Mouse (Mus musculus): ENCODE data around the gene Nt5c3b.

Gene Nt5c3b

DNA sequence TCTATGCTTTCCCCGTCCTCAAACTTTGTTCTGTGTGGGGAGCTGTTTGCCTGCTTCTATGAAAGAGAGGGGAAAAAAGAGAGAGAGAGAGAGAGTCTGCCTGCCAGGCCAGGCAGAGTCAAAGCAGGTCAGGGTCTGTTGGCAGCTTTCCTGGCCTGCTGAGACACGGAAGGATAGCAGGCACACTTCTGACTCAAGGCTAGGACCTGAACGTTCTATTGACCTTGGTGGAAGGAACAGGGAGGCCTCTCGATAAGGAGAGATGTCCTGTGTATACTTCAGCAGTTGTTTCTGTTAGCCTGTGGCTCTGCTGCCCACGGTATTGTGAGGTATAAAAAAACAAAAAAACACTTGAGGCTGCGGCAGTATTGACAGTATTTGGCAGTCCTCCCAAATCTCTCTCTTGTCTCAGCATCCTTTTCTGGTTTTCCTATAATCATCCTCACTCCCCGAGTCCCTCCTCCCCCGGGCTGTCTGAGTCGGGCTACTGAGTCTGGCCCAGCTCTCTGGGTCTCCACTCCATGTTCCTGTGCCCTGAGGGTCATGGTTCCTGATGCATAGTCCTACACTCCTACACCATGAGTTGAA lies 12.9 kb downstream of the Nt5c3b start:
- DNase-seq (ENCODE audit: low spot score), result peak; percentile 80

- DNase-seq (ENCODE audit: low spot score), result no peak
Observed at GRCm38 (mm10) chr11:100426820-100427219, 14.8 kb downstream of the Nt5c3b start.

GRCm38 (mm10) chr11:100425851-100426250 lies 15.8 kb downstream of the Nt5c3b start:
- peak; percentile 83 for DNase-seq (ENCODE audit: low spot score)

DNA sequence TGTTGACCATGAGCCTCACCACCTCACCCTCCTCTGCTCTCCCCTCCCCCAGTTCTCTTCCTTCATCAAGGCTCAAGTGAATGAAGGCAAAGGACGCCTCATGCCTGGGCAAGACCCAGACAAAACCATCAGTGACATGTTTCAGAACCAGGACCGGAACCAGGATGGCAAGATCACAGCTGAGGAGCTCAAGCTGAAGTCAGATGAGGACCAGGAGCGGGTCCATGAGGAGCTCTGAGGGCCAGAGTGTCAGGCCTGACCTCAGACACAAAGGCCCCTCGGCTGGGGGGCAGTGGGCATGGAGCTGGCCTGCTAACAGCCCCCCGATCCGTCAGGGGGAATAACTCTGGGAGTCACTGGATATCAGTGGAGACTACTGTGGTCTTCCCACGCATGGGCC lies 17.8 kb downstream of the Nt5c3b start:
- DNase-seq (ENCODE audit: low spot score), result no peak

GRCm38 (mm10) chr11:100421537-100421936 lies 20.1 kb downstream of the Nt5c3b start:
- no peak for DNase-seq (ENCODE audit: low spot score)

DNA sequence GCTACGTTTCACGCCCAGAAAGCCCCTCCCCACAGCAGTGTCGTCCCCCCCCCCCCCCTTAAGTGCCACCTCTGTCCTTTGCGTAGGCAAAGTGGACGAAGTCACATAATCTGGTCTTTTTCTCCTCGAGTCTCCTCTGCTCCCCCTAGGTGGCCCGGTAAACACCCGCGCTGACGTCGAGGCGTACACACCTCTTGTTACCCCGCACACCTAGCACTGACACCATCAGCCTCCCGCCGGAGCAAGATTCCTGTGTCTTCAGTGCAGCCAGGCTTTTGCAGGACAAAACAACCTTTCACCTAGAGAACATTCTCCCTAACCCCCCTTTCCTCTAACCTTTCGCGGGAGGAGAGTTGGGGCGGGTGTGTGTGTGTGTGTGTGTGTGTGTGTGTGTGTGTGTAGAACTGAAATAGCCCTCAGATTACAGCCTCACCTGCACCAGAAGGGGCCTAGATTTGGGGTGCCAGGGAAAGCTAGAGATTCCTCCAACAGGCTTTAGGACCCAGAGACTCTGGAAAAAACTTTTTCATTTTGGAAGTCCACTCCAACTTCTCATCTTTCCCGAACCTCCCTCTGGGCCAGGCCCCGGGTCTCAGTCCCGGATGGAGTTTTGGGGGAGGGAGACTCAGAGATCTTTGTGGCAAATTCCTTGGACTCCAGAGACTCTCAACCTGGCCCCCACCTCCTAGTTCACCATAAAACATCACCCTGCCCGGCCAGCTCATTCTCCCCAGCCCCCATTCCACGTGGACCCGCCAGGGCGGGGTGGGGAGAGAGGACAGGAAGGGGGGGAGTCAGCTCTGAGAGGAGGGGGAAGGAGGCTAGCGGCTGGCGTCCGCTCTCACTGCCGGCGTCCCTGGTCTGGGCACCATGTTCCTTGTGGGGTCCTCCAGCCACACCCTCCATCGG lies 26.4 kb downstream of the Nt5c3b start, which contains the start of gene Fkbp10:
TSS of gene Fkbp10 (plus strand) at position 784 of the 909 bp plus-strand sequence.
- peak; percentile 78 for DNase-seq (ENCODE audit: low spot score)

DNA sequence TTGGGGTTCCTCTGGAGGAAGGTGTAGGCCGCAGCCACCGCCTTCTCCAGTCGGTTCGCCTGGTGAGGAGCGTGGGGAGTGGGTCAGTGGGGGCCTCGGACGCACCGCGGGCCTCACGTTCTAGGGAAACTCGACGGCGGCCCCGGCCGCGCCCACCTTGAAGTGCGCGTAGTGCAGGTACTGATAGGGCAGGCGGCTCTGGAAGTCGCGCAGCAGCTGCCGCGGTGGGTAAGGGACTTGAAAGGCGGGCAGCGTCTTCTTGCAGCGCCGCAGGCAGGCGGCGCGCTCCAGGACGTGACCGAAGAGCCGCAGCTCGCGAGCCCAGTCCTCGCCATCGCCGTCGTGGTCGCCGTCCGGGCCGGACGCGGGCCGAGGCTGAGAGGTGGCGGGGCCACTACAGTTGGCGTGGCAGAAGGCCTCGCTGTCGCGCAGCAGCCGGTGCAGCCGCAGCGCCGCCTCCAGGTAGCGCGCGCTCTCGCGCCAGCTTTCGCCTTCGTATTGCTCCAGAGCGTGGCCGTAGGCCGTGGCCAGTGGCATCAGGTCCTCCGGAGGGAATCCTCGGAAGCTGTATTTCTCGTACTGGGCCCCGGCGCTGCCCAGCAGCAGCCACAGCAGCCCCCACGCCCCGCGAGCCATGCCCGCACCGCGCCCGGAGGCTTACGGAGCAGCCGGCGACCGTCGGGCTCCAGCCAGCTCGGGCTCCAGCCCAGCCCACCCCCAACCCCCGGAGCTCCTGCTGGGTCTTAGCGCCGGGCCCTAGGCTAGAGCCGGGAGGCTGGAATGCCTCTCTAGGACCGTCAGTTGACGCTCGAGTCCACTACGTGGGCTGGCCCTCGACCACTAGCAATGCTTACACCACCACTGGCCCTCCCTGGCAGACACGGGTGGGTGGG lies 27.3 kb downstream of the Nt5c3b start, which contains the start of gene P3h4:
TSS of gene P3h4 (minus strand) at position 816 of the 893 bp plus-strand sequence.
- peak; percentile 87 for DNase-seq (ENCODE audit: low spot score)

DNA sequence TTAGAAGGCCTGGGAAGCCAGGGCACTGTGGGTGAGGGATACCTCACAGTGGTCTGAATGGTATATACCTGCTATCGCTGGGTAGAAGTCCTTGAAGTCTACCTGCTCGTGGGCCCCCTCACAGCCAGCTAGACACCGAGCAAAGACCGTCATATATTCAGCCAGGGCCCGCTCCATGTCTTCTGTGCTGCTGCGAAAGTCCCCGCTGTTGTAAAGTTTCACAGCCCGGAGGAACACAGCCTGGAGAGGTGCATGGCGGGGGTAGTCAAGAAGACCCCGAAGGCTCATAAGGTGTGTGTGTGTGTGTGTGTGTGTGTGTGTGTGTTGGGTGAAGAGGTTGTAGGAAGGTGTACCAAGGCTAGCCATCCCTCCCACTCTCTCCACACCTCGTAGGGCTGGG lies 28.1 kb downstream of the Nt5c3b start:
- DNase-seq (ENCODE audit: low spot score), result no peak

DNA sequence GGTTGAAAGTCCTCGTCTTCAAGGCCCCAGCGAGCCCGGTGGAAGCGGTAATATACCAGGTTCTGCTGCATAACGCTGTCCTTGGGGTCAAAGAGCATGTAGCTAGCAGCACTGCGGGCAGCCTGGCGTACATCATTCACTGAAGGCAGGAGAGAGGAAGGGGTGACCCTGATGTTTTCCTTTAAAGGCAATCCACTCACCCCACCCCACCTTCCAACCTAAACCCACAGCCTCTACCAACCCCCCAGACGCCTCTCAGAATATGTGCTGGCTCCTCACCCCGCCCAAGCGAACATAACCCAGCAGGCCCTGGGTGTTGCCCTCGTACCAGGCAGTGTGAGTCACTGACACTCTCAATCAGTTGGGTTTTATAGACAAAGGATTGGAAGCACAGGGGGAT lies 29.9 kb downstream of the Nt5c3b start:
- DNase-seq (ENCODE audit: low spot score), result no peak

DNA sequence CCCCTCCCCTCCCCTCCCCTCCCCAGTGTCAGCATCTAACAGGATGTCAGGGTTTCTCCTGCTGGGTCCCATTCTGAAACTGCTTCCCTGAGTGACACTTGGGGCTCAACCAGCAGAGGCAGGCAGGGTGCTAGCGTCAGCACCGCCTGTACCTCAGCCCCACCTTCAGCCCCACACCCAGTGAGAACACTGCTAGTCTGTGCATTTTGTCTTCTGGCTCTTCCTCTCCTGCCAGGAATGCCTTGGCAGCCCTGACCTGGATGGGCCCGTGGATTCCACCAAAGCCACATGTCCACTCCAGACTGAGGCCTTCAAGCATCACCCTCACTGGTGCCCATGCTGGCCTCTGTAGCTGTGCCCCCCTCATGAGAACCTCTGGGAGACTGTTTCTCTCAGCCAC lies 31.9 kb downstream of the Nt5c3b start:
- DNase-seq (ENCODE audit: low spot score), result no peak

DNA sequence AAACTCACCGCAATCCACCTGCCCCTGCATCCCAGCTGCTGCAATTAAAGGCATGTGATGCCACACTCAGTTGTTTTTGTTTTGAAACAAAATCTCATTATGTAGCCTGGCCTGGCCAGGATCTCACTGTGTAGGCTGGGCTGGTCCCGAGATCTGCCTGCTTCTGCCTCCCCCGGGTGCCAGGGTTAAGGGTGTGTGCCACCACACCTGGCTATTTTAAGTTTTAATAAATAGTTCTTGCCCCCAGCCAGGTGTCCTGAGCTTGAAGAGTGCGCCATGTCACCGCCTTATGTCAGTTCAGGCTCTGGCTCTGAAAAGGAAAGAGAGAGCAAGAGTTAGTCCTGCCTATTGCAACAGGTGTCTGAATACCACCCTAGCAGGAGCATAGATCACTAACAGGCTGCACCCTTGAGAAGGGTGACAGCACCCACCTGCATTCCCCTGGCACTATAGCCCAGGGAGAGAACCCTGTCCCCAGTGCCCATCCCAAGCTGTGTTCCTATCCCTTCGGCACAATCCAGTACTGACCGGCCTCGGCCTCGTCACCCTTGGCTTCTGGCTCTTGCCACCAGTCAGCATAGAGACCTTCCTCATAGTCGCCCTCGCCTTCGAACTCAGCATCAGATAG lies 32.7 kb downstream of the Nt5c3b start:
- no peak for DNase-seq (ENCODE audit: low spot score)

DNA sequence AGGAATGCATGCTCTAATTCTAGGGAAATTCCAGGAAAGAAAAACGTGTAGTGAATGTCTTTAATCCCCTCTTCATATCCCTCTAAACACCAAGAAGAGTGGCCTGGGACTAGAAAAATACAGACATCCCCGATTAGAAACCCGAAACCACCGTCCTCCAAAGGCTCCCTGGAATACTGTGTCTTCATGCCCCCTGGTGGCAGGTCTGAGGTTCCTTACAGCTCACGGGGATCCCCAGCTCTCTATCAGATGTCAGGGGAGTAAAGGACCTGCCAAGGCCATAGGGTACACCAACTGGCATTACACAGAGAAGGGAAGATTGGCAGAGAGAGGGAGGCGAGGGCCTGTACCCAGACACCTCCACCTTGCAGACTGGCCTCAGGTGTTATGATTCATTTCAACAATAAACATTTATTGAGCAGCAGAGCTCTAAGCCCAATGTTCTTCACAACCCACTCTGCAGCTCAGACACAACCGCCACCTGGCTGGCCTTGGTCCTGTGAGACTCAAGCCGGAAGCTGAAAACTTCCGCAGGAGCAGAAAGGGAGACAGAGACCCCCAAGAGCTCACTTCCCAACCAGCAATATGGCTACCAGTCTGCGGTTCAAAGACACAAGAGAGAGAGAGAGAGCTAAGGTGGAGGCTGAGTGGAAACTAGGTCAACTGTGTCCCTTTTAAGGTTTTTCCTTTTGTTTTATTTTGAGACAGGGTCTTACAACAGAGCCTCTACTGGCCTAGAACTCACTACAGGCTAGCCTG lies 33.4 kb downstream of the Nt5c3b start:
- DNase-seq (ENCODE audit: low spot score), result peak; percentile 62

DNA sequence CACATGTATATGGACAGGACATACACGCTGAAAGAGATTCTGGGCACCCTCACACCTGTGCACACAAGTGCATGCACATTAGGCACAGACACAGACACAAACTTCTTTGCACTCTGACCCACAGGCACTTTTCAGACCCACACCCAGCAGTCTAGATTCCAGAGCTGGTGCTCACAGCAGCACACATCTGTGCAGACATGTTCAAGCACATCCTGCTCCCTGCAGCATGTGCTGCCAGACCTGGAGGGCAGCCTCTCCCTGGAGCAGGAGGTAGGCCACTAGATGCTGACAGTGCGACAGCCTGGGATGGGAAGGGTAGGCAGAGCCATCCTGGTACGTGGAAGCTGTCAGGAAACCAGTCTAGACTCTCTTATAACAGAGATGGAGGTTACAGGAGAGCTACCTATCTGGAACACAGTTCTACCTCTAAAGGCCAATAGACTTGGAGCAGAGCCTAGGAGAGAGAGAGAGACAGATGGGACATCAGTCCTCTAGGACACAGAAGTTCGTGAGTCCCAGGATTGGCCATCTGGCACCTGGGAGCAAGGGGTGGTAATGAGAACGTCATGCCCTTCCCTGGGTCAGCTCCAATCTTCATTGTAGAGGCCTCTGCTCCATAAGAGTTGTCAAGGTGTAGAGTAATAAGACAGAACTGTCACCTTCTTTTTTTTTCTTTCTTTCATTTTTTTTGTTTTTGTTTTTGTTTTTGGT lies 34.5 kb downstream of the Nt5c3b start:
- DNase-seq (ENCODE audit: low spot score), result no peak

DNA sequence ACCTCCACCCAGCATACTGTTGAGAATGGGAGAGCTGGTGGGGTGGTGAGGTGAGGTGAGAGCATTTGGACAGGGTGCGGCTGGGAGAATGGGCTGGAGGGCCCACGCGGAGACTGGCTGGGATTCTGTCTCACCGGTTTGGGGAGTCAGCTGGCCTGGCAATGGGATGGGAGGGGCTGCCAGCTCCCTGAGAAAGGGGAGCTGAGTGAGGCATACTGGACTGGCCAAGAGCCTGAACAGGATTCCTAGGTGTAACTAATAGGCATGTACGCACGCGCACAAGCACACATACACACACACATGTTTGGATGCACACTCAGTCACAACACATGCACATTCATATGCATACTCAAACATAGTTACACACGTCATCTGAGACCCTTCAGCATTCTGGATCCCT lies 35.3 kb downstream of the Nt5c3b start:
- no peak for DNase-seq (ENCODE audit: low spot score)

- DNase-seq (ENCODE audit: low spot score), result no peak
Observed at GRCm38 (mm10) chr11:100404456-100405074, 37.0 kb downstream of the Nt5c3b start.

- DNase-seq (ENCODE audit: low spot score), result no peak
Observed at GRCm38 (mm10) chr11:100403445-100404134, 38.0 kb downstream of the Nt5c3b start.

DNA sequence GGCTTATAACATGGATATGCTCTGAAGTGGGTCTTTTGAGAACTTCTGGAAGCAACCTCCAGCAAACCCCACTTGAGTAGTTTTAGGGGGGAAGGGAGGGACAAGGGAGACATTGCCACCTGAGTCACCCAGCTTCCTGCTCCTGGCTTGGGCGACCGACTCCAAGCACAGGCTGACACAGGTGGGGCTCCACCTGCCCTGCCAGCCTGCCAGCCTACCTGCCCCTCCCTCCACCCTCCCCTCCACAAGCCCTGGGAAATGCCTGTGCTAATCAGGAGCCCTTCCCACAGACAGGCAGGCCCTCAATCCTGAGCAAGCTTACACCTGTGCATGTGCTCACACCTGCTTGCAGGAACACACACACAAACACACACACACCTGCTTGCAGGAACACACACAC lies 38.9 kb downstream of the Nt5c3b start:
- DNase-seq (ENCODE audit: low spot score), result no peak

- peak; percentile 55 for DNase-seq (ENCODE audit: low spot score)
Observed at GRCm38 (mm10) chr11:100402240-100402639, 39.4 kb downstream of the Nt5c3b start.

- no peak for DNase-seq (ENCODE audit: low spot score)
Observed at GRCm38 (mm10) chr11:100400842-100401241, 40.8 kb downstream of the Nt5c3b start.

Data from ovary, postnatal 36 days (tissue).